Mouse (Mus musculus): ENCODE data around the gene Mc3r.

The Mc3r gene

DNA sequence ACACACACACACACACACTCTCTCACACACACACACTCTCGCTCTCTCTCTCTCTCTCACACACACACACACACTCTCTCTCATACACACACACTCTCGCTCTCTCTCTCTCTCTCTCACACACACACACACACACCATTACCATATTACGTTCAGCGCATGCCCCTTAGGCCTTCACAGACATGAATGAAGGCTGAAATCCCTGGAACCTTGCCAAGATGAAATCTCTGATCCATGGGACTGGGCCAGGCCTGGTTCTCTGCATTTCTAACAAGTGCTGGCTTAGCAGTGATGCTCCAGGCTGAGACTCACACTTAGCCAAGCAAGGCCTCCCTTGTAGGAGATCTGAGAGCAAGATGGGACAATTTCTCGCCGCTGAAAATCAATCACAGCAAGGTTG, 8.1 kb downstream of the Mc3r start:
- no peak for DNase-seq (ENCODE audit: low spot score)

DNA sequence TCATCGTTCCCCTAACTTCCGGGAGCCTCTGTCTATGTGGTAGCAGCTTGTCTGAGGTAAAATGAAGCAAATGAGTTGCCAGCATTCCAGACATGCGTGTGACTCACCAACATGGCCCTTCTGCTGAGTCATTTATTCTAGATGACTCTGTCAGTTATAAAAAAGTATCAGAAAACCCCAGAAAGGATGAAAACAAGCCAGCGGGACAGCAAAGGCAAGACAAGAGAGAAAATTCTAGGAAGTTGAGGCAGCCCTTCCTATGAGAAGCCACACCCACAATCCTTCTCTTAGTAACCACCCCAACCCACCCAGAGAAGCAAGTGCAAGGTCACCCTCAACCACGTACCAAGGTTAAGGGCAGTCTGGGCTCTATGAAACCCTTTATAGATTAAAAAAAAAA, 8.7 kb downstream of the Mc3r start:
- no peak for DNase-seq (ENCODE audit: low spot score)

- DNase-seq (ENCODE audit: low spot score) = no peak
These were observed 9.3 kb downstream of the Mc3r start for GRCm38 (mm10) chr2:172257471-172258065.

- no peak for DNase-seq (ENCODE audit: low spot score)
These were observed 11.8 kb downstream of the Mc3r start for GRCm38 (mm10) chr2:172260064-172260463.

- DNase-seq (ENCODE audit: low spot score) = no peak
These were observed 13.1 kb downstream of the Mc3r start for GRCm38 (mm10) chr2:172261441-172261840.

- DNase-seq (ENCODE audit: low spot score) = no peak
These were observed 14.9 kb downstream of the Mc3r start for GRCm38 (mm10) chr2:172263216-172263615.

DNA sequence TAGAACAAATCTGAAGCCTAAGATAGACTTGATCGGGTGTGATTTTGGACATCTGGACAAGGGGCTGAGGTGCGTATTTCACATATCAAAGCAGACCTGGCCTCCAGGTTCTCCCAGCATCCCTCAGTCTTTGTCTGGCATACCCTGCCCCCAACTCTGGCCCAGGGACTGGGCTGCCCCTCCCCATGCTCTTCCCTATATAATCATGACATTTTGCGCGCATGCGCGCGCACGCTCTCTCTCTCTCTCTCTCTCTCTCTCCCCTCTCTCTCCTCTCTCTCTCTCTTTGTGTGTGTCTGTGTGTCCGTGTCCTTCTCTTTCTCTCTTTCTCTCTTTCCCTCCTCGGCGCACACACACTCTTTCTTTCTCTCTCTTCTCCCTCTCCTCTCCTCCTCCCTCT, 21.6 kb downstream of the Mc3r start:
- DNase-seq (ENCODE audit: low spot score) = no peak

GRCm38 (mm10) chr2:172270485-172270944, 22.2 kb downstream of the Mc3r start:
- DNase-seq (ENCODE audit: low spot score) = no peak

- DNase-seq (ENCODE audit: low spot score) = no peak
These were observed 22.8 kb downstream of the Mc3r start for GRCm38 (mm10) chr2:172270974-172271697.

DNA sequence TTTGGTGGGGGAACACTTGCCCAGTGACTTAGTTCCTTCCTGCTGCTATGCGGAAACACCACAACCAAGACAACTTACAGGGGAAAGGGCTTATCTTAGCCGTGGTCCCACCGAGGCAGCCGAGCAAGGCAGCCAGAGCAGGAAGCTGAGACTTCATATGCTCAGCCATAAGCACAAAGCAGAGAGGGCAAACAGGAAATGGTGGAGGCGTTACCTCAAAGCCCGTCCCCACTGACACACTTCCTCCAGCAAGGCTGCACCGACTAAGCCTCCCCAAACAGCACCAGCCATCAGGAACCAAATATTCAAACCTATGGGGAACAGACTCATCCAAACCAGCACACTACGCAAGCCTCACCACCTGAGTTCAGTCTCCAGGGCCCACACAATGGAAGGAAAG, 26.4 kb downstream of the Mc3r start:
- DNase-seq (ENCODE audit: low spot score) = no peak

- no peak for DNase-seq (ENCODE audit: low spot score)
These were observed 27.9 kb downstream of the Mc3r start for GRCm38 (mm10) chr2:172276155-172276554.

DNA sequence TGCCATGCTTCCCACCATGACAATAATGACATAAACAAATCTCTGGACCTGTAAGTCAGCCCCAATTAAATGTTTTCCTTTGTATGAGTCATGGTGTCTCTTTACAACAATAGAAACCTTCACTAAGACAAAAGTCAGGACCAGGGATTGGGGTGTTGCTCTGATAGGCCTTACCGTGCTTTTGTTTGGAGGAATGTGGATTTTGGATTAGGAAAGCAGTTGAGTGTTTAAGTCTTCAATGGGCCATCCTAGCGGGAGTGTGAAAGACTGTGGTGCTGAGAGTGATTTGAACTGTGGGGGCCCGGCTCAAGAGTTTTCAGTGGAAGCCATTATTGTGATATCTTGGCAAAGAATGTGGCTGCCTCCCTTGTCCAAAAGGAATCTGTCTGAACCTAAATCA, 30.7 kb downstream of the Mc3r start:
- DNase-seq (ENCODE audit: low spot score) = no peak

- DNase-seq (ENCODE audit: low spot score) = no peak
These were observed 33.9 kb downstream of the Mc3r start for GRCm38 (mm10) chr2:172282071-172282710.

DNA sequence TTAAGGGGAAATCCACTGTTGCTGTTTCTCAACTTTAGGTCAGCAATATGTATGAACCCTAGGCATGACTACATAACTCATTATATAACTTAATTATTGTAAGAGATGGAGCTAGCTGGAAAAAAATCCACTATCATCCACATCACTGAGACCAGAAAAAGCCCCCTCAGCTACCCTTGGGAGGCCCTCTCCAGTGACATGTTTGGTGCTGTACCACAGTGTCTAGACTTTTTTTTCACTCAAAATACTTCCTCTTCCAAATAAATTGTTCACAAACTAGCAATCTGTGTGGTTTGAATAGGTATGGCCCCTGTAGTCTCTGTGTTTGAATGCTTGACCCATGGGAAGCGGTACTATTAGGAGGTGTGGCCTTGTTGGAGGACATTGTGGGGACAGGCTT, 39.4 kb downstream of the Mc3r start:
- no peak for DNase-seq (ENCODE audit: low spot score)

DNA sequence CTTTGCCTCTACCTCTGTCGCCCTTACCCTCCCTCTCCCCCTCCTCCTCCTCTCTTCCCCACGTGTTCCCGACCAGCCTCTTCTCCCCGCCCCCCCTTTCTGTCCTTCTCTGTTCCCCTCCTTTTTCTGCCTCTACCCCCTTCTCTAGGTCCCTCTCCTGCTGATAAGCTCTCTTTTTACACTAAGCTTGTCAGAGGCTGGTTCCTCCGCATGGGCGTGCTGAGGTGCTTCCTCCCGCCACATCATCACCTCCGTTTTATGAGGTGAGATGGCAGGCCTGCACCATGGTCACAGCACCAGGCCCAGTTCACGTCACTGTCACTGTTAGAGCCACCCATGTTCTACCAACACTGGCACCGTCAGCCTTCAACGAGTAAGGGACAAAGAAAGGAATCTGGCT, 40.7 kb downstream of the Mc3r start:
- DNase-seq (ENCODE audit: low spot score) = no peak

GRCm38 (mm10) chr2:172289632-172290031, 41.3 kb downstream of the Mc3r start:
- DNase-seq (ENCODE audit: low spot score) = no peak

- DNase-seq (ENCODE audit: low spot score) = no peak
These were observed 42.2 kb downstream of the Mc3r start for GRCm38 (mm10) chr2:172290474-172290873.

DNA sequence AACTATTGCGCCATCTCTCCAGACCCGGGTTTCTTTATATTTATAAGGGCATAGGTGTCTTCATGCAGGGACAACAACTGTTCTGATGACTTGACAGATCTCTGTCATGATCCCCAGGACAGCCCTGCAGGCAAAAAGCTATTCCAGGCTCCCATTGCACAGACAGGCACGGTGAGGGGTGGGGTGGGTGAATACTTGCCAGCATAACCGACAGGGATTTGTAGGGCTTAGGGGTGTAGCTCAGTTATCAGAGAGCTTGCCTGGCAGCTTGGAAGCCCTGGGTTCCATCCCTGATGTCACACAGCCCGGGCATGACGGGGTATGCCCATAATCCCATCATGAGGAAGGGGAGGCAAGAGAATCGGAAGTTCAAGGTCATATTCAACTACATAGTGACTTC, 42.7 kb downstream of the Mc3r start:
- DNase-seq (ENCODE audit: low spot score) = no peak

DNA sequence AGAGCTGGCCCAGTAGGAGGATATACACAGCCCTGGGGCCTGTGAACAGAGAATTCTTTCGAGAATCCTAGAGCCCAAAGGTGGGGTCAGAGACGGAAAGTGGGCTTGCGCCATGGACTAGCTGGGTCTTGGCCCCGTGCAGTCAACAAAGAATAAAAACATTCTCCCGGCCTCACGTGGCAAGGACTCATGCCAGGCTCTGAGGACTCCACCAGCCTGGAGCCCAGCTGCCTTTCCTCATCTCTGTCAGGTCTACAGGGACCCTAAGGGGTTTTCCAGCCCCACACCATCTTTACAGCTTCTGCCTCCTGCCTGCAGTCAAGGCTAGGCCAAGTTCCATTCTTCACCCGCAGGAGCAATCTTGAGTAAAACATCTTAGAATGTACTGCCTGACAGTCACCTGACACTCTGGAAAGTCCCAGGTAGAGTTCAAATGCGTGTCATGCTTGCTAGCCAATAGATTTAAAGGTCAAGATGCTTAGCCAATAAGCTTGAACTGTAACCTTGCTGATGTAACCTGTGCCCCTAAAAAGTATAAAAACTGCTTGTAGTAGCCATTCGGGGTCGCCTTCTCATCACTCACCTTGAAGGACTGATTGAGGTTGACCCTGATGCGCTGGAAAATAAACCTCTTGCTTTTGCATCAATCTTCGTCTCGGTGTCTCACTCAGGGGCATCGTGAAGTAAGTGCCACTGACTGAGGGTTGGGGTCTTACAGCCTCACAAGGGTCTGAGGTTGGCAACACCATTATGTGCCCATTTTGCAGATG, 43.6 kb downstream of the Mc3r start:
- no peak for DNase-seq (ENCODE audit: low spot score)

GRCm38 (mm10) chr2:172292525-172293405, 44.5 kb downstream of the Mc3r start:
- DNase-seq (ENCODE audit: low spot score) = no peak

DNA sequence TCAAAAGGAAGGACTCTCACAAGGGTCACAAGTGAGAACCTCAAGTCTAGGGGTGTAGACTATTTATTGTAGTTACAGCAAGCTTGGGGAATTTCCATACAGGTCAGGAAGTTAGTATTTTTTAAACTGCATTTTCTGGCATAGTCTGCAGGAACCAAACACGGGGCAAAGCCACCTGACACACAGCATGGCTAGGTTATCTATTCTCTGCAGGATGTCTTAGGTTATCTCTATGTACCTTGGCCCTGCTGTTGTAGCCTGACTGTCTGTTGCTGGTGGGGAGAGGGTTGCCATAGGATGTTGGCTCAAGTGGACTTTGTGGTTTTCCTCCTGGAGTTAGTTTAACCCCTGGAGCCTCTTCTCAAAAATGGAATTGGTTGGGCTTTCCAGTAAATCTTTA, 49.8 kb downstream of the Mc3r start:
- no peak for DNase-seq (ENCODE audit: low spot score)

DNA sequence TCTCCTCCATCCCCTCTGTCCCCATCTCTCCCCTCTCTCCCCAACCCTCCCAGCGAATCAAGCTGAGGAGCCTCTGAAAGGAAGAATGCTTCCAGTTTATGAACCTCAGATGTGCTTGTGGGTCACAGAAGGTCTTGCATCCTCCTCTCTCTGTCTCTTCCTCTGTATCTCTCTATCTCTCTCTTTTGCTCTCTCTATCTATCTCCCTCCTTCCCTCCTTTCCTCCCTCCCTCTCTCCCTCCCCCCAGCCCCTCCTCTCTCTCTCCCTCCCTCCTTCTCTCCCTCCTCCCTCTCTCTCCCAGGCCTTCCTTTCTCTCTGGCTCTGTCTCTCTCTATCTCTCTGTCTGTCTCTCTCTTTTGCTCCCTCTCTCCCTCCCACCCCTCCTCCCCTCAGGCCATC, 50.2 kb downstream of the Mc3r start:
- DNase-seq (ENCODE audit: low spot score) = no peak

All from layer of hippocampus, adult 9-10 months (tissue).